Mouse (Mus musculus) kidney, adult 11 months (tissue): ENCODE results near the gene Cmc1.

Experiments
- DNase-seq: peaks from one replicate; pipeline ENCODE4 v3.0.0; 2022

The Cmc1 gene

GRCm38 (mm10) chr9:118024966-118025365, 125.0 kb downstream of the Cmc1 start:
- DNase-seq, result no peak
